Mouse (Mus musculus) limb, embryonic 10.5 days (tissue): ENCODE data around the gene Olfr1018. TPM values are rescaled to one million over a fixed set of nuclear protein-coding genes. Genes with fewer than 3 reads are reported as not detected.

Source experiments
- DNase-seq: peaks from one replicate; pipeline ENCODE4 v3.0.0-alpha.2; 2017; ENCODE audit warnings: low spot score
- H3K27ac ChIP-seq: fragments of 300-500 bp; sonication (generic); 2 replicates; pipeline ENCODE4 v1.5.1; 2016; ENCODE audit warnings: mild to moderate bottlenecking
- H3K27me3 ChIP-seq: fragments of 300-500 bp; sonication (generic); 2 replicates; pipeline ENCODE4 v1.6.1; 2016; ENCODE audit warnings: low read depth, mild to moderate bottlenecking; ENCODE audit not compliant: poor library complexity, severe bottlenecking
- H3K36me3 ChIP-seq: fragments of 300-500 bp; sonication (generic); 2 replicates; pipeline ENCODE4 v1.6.1; 2016; ENCODE audit warnings: mild to moderate bottlenecking, moderate library complexity
- H3K4me1 ChIP-seq: fragments of 300-500 bp; sonication (generic); 2 replicates; pipeline ENCODE4 v1.6.1; 2016
- H3K4me3 ChIP-seq: fragments of 300-500 bp; sonication (generic); 2 replicates; pipeline ENCODE4 v1.5.1; 2016; ENCODE audit warnings: mild to moderate bottlenecking, moderate library complexity
- H3K9me3 ChIP-seq: fragments of 300-500 bp; sonication (generic); replicated peaks from 2 replicates; pipeline ENCODE4 v1.6.1; 2016; ENCODE audit warnings: mild to moderate bottlenecking
- WGBS: fragments of 180-500 bp; shearing (Covaris S2); methylation state at CpG from one replicate; pipeline ENCODE4 v1.1.7; 2016; 5-methylcytosine and 5-hydroxymethylcytosine counted together
- polyA plus RNA-seq: library from polyadenylated mRNA; unstranded; fragments of >200 nt; fragmentation: Nextera tagmentation; extraction: Ambion mirVana; gene quantifications from 2 replicates; pipeline ENCODE4 v1.2.1, GENCODE M21; 2016

The Olfr1018 gene
- polyA plus RNA-seq: not detected in 2 replicates

- Histone ChIP-seq H3K36me3 (no peaks in the 10 kb centered on the region), H3K27ac (no peak within 1 kb of the TSS), H3K4me1 (no peaks in the 10 kb centered on the region), H3K9me3 (no peaks in the 10 kb centered on the region), H3K4me3 (no peak within 1 kb of the TSS), H3K27me3 (no peaks in the 10 kb centered on the region)
- DNase-seq: no peak
Observed at GRCm38 (mm10) chr2:85818179-85818578, at the start of gene Olfr1018. TSS of gene Olfr1018 (plus strand) at chr2:85818479.

- H3K27ac ChIP-seq: no peak within 1 kb of the TSS
- no peaks in the 10 kb centered on the region for H3K4me1 ChIP-seq
- no peaks in the 10 kb centered on the region for H3K27me3 ChIP-seq
- no peak within 1 kb of the TSS for H3K4me3 ChIP-seq
- no peaks in the 10 kb centered on the region for H3K9me3 ChIP-seq
- no peak for DNase-seq
- no peaks in the 10 kb centered on the region for H3K36me3 ChIP-seq
Observed at GRCm38 (mm10) chr2:85772413-85772812, 45.9 kb upstream of the Olfr1018 start, which contains the start of gene Olfr1014. TSS of gene Olfr1014 (plus strand) at chr2:85772713.

- Histone ChIP-seq H3K36me3 (no peaks in the 10 kb centered on the region), H3K27ac (no peak within 1 kb of the TSS)
Observed at GRCm38 (mm10) chr2:85781717-85782116, 36.6 kb upstream of the Olfr1018 start, which contains the start of gene Olfr1015. TSS of gene Olfr1015 (plus strand) at chr2:85782017.

DNA sequence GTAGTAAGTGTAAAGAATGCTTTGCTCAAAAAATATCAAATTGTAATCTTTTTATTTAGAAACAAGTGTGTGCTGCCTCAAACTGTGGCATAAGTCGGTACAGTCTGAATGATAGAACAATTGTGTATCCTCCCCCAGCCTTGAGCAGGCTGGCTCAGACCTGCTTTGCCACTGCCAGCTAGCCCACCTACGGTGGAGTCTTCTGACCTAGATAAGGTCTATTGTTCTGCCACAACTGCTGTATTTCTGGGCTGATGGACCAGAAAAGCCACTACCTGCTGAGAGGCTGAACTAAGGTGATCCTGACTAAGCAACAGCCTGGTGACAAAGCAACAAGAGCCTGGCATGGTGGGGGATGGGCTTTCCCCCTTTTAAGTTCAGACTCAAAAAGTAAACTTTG lies 25.9 kb upstream of the Olfr1018 start:
- Histone ChIP-seq H3K4me1 (no peaks in the 10 kb centered on the region), H3K4me3 (no peak overlapping the region), H3K27ac (no peak overlapping the region), H3K36me3 (no peaks in the 10 kb centered on the region), H3K27me3 (no peaks in the 10 kb centered on the region), H3K9me3 (no peaks in the 10 kb centered on the region)
- no peak for DNase-seq
- WGBS: 70% methylated on average over 2 of the region's 2 CpGs

More at GRCm38 (mm10) chr2:85781717-85782116, 36.6 kb upstream of the Olfr1018 start, which contains the start of gene Olfr1015:
- H3K4me3 ChIP-seq: no peak within 1 kb of the TSS
- no peaks in the 10 kb centered on the region for H3K4me1 ChIP-seq
- DNase-seq: no peak
- no peaks in the 10 kb centered on the region for H3K27me3 ChIP-seq
- no peaks in the 10 kb centered on the region for H3K9me3 ChIP-seq

- 90% methylated on average over 2 of the region's 2 CpGs for whole genome bisulfite sequencing
- H3K4me3 ChIP-seq: no peak within 1 kb of the TSS
- H3K9me3 ChIP-seq: no peaks in the 10 kb centered on the region
- DNase-seq: no peak
- H3K4me1 ChIP-seq: no peaks in the 10 kb centered on the region
- H3K27ac ChIP-seq: no peak within 1 kb of the TSS
- H3K27me3 ChIP-seq: no peaks in the 10 kb centered on the region
- no peaks in the 10 kb centered on the region for H3K36me3 ChIP-seq
Observed at GRCm38 (mm10) chr2:85802444-85802843, 15.8 kb upstream of the Olfr1018 start, which contains the start of gene Olfr1016. TSS of gene Olfr1016 (minus strand) at chr2:85802544.

GRCm38 (mm10) chr2:85804501-85804900 lies 13.8 kb upstream of the Olfr1018 start:
- Histone ChIP-seq H3K36me3 (no peaks in the 10 kb centered on the region), H3K9me3 (no peaks in the 10 kb centered on the region), H3K4me1 (no peaks in the 10 kb centered on the region), H3K4me3 (no peak overlapping the region), H3K27me3 (no peaks in the 10 kb centered on the region), H3K27ac (no peak overlapping the region)
- WGBS: 70% methylated on average over 4 of the region's 4 CpGs
- no peak for DNase-seq

DNA sequence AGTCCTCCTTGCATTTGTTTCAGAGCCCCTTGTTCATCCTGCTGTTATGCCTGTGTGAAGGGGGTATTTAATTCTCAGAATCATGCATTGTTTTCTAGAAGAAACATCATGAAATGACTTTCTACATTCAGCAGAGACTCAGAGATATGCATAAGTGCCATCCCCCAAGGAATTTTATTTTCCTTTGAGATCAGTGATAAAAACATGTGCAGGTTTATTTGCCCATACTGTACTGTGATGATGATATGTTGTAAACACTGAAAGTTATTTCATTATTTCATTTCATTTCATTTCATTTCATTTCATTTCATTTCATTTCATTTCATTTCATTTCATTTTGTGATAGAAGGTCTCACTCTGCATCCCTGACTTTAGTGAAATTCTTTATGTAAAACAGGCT lies 27.1 kb downstream of the Olfr1018 start, which contains the start of gene Olfr1019:
Gene Olfr1019 (minus strand): TSS at position 101 of the 400 bp plus-strand sequence.
- Histone ChIP-seq H3K27ac (no peak within 1 kb of the TSS), H3K9me3 (no peaks in the 10 kb centered on the region), H3K27me3 (no peaks in the 10 kb centered on the region), H3K4me3 (no peak within 1 kb of the TSS), H3K4me1 (no peaks in the 10 kb centered on the region), H3K36me3 (no peaks in the 10 kb centered on the region)
- no peak for DNase-seq

GRCm38 (mm10) chr2:85846730-85847129 lies 28.5 kb downstream of the Olfr1018 start, which contains the start of gene Olfr1020:
TSS of gene Olfr1020 (plus strand) at chr2:85847030.
- Histone ChIP-seq H3K4me3 (no peak within 1 kb of the TSS), H3K27ac (no peak within 1 kb of the TSS), H3K4me1 (no peaks in the 10 kb centered on the region), H3K9me3 (no peaks in the 10 kb centered on the region), H3K36me3 (no peaks in the 10 kb centered on the region), H3K27me3 (no peaks in the 10 kb centered on the region)
- no peak for DNase-seq
- WGBS: 93% methylated on average over 1 of the region's 1 CpGs

DNA sequence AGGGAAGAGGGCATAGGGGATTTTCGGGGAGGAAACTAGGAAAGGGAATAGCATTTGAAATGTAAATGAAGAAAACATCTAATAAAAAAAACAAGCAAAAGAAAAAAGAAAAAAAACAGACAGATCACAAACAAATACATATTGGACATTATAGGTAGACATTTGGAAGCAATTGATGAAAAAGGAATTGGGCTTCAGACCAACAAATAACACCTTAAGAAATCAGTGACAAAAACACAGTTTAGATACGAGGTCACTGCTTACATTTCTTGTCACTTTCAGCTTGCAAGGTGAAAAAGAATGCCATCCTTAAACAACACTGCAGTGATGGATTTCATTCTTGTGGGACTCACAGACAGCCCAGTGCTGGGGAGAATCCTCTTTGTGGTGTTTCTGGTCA lies 50.0 kb downstream of the Olfr1018 start, which contains the start of gene Olfr1022:
Gene Olfr1022 (plus strand): TSS at position 301 of the 400 bp plus-strand sequence.
- H3K27me3 ChIP-seq: no peaks in the 10 kb centered on the region
- WGBS: 66% methylated on average over 2 of the region's 2 CpGs
- no peak within 1 kb of the TSS for H3K4me3 ChIP-seq
- no peak within 1 kb of the TSS for H3K27ac ChIP-seq
- no peaks in the 10 kb centered on the region for H3K9me3 ChIP-seq
- H3K4me1 ChIP-seq: no peaks in the 10 kb centered on the region
- no peak for DNase-seq
- H3K36me3 ChIP-seq: no peaks in the 10 kb centered on the region

Other genes starting within 250 kb of the Olfr1018 start
- gene Olfr996, start 239.3 kb upstream of the Olfr1018 start, polyA plus RNA-seq: not detected in 2 replicates
- gene Olfr998, start 229.5 kb upstream of the Olfr1018 start, polyA plus RNA-seq: not detected in 2 replicates
- gene Olfr1000, start 206.6 kb upstream of the Olfr1018 start, polyA plus RNA-seq: not detected in 2 replicates
- not detected in 2 replicates for gene Olfr1002, start 167.8 kb upstream of the Olfr1018 start, polyA plus RNA-seq
- gene Olfr154, start 154.0 kb upstream of the Olfr1018 start, polyA plus RNA-seq: not detected in 2 replicates
- gene Olfr1006, start 139.7 kb upstream of the Olfr1018 start, polyA plus RNA-seq: not detected in 2 replicates
- gene Olfr1008, start 129.0 kb upstream of the Olfr1018 start, polyA plus RNA-seq: not detected in 2 replicates
- gene Olfr1009, start 103.1 kb upstream of the Olfr1018 start, polyA plus RNA-seq: not detected in 2 replicates
- gene Olfr1012, start 55.7 kb upstream of the Olfr1018 start, polyA plus RNA-seq: not detected in 2 replicates
- gene Olfr1013, start 51.4 kb upstream of the Olfr1018 start, polyA plus RNA-seq: not detected in 2 replicates
- gene Olfr1014, start 45.8 kb upstream of the Olfr1018 start, polyA plus RNA-seq: not detected in 2 replicates
- not detected in 2 replicates for gene Olfr1015, start 36.5 kb upstream of the Olfr1018 start, polyA plus RNA-seq
- gene Olfr1016, start 15.9 kb upstream of the Olfr1018 start, polyA plus RNA-seq: not detected in 2 replicates
- gene Olfr1019, start 27.0 kb downstream of the Olfr1018 start, polyA plus RNA-seq: not detected in 2 replicates
- not detected in 2 replicates for gene Olfr1020, start 28.6 kb downstream of the Olfr1018 start, polyA plus RNA-seq
- gene Olfr1022, start 50.1 kb downstream of the Olfr1018 start, polyA plus RNA-seq: not detected in 2 replicates
- not detected in 2 replicates for gene Olfr1023, start 67.2 kb downstream of the Olfr1018 start, polyA plus RNA-seq
- not detected in 2 replicates for gene Olfr1024, start 86.6 kb downstream of the Olfr1018 start, polyA plus RNA-seq
- gene Olfr1025-ps1, start 96.7 kb downstream of the Olfr1018 start, polyA plus RNA-seq: not detected in 2 replicates
- not detected in 2 replicates for gene Olfr1026, start 103.1 kb downstream of the Olfr1018 start, polyA plus RNA-seq
- gene Olfr1028, start 132.0 kb downstream of the Olfr1018 start, polyA plus RNA-seq: not detected in 2 replicates
- gene Olfr1029, start 155.4 kb downstream of the Olfr1018 start, polyA plus RNA-seq: not detected in 2 replicates
- gene Olfr1030, start 160.8 kb downstream of the Olfr1018 start, polyA plus RNA-seq: not detected in 2 replicates
- gene Olfr1031, start 171.8 kb downstream of the Olfr1018 start, polyA plus RNA-seq: not detected in 2 replicates
- gene Olfr1032, start 187.1 kb downstream of the Olfr1018 start, polyA plus RNA-seq: not detected in 2 replicates
- gene Olfr1033, start 202.2 kb downstream of the Olfr1018 start, polyA plus RNA-seq: not detected in 2 replicates
- not detected in 2 replicates for gene Olfr1034, start 227.4 kb downstream of the Olfr1018 start, polyA plus RNA-seq